Mouse (Mus musculus): ENCODE data around the gene Hs6st3. TPM values are rescaled to one million over a fixed set of nuclear protein-coding genes. Genes with fewer than 3 reads are reported as not detected.
A peak's percentile ranks its signal among the peaks of the same experiment; 100 is the strongest.

Gene Hs6st3
- under 1 TPM; 0.12 to 0.21 TPM for total RNA-seq (2021)
- long read RNA-seq, experiment 1 = 0 reads
- long read RNA-seq, experiment 2 = 0 reads

GRCm38 (mm10) chr14:119137906-119138785, at the start of gene Hs6st3:
Hs6st3 (plus strand) TSS chr14:119138341.
- DNase-seq (ENCODE audit: low spot score) = no peak

GRCm38 (mm10) chr14:119098851-119099569, 39.1 kb upstream of the Hs6st3 start, which contains the start of gene Uggt2:
Uggt2 (minus strand) TSS chr14:119099430.
- DNase-seq (ENCODE audit: low spot score) = peak; percentile 76

- no peak for DNase-seq (ENCODE audit: low spot score)
Measured at GRCm38 (mm10) chr14:119099570-119099891, 38.6 kb upstream of the Hs6st3 start.

GRCm38 (mm10) chr14:119107591-119107990, 30.6 kb upstream of the Hs6st3 start:
- no peak for DNase-seq (ENCODE audit: low spot score)

GRCm38 (mm10) chr14:119108776-119109301, 29.3 kb upstream of the Hs6st3 start:
- DNase-seq (ENCODE audit: low spot score) = no peak

GRCm38 (mm10) chr14:119109776-119110218, 28.3 kb upstream of the Hs6st3 start:
- no peak for DNase-seq (ENCODE audit: low spot score)

- DNase-seq (ENCODE audit: low spot score) = no peak
Measured at GRCm38 (mm10) chr14:119112558-119112957, 25.6 kb upstream of the Hs6st3 start.

- DNase-seq (ENCODE audit: low spot score) = no peak
Measured at GRCm38 (mm10) chr14:119123582-119123981, 14.6 kb upstream of the Hs6st3 start.

- DNase-seq (ENCODE audit: low spot score) = no peak
Measured at GRCm38 (mm10) chr14:119124061-119124460, 14.1 kb upstream of the Hs6st3 start.

- DNase-seq (ENCODE audit: low spot score) = no peak
Measured at GRCm38 (mm10) chr14:119125840-119126239, 12.3 kb upstream of the Hs6st3 start.

GRCm38 (mm10) chr14:119127330-119127729, 10.8 kb upstream of the Hs6st3 start:
- no peak for DNase-seq (ENCODE audit: low spot score)

- DNase-seq (ENCODE audit: low spot score) = peak; percentile 5
Measured at GRCm38 (mm10) chr14:119137512-119137905, 632 bp upstream of the Hs6st3 start.

- DNase-seq (ENCODE audit: low spot score) = no peak
Measured at GRCm38 (mm10) chr14:119138786-119139100, 602 bp downstream of the Hs6st3 start.

GRCm38 (mm10) chr14:119139381-119139950, 1.3 kb downstream of the Hs6st3 start:
- no peak for DNase-seq (ENCODE audit: low spot score)

- DNase-seq (ENCODE audit: low spot score) = no peak
Measured at GRCm38 (mm10) chr14:119153088-119153487, 14.9 kb downstream of the Hs6st3 start.

- no peak for DNase-seq (ENCODE audit: low spot score)
Measured at GRCm38 (mm10) chr14:119193905-119194304, 55.8 kb downstream of the Hs6st3 start.

GRCm38 (mm10) chr14:119203508-119203907, 65.4 kb downstream of the Hs6st3 start:
- no peak for DNase-seq (ENCODE audit: low spot score)

- no peak for DNase-seq (ENCODE audit: low spot score)
Measured at GRCm38 (mm10) chr14:119215576-119216309, 77.6 kb downstream of the Hs6st3 start.

- DNase-seq (ENCODE audit: low spot score) = no peak
Measured at GRCm38 (mm10) chr14:119227709-119228338, 89.7 kb downstream of the Hs6st3 start.

GRCm38 (mm10) chr14:119233598-119233997, 95.5 kb downstream of the Hs6st3 start:
- DNase-seq (ENCODE audit: low spot score) = no peak

GRCm38 (mm10) chr14:119247131-119247530, 109.0 kb downstream of the Hs6st3 start:
- DNase-seq (ENCODE audit: low spot score) = no peak

All from gastrocnemius, adult 18-20 months (tissue).